Mouse (Mus musculus) erythroblast, embryonic 14.5 days (primary cell): ENCODE measurements around the gene Gm17949. TPM values are rescaled to one million over a fixed set of nuclear protein-coding genes. Genes with fewer than 3 reads are reported as not detected.

Experiments
- H3K27me3 ChIP-seq: 2 replicates; pipeline ENCODE4 v1.6.1; 2012; ENCODE audit warnings: inconsistent platforms; ENCODE audit not compliant: control insufficient read depth
- H3K36me3 ChIP-seq: 2 replicates; pipeline ENCODE4 v1.6.1; 2012; ENCODE audit warnings: mild to moderate bottlenecking, inconsistent platforms; ENCODE audit not compliant: control insufficient read depth
- H3K4me1 ChIP-seq: 2 replicates; pipeline ENCODE4 v1.6.1; 2012; ENCODE audit warnings: inconsistent platforms; ENCODE audit not compliant: control insufficient read depth
- H3K4me3 ChIP-seq: replicated peaks from 2 replicates; pipeline ENCODE3; 2012; ENCODE audit warnings: moderate library complexity, mild to moderate bottlenecking, inconsistent platforms
- H3K9me3 ChIP-seq: 2 replicates; pipeline ENCODE4 v1.6.1; 2012; ENCODE audit warnings: low read length, inconsistent platforms, mixed read lengths; ENCODE audit not compliant: control insufficient read depth
- GATA1 ChIP-seq: IDR thresholded peaks from 2 replicates; pipeline ENCODE4 v1.6.1; 2012; ENCODE audit warnings: low read length, inconsistent platforms, mixed read lengths
- TAL1 ChIP-seq: IDR thresholded peaks from 3 replicates; pipeline ENCODE4 v1.6.1; 2012; ENCODE audit warnings: low read length, inconsistent platforms, mixed read lengths
- polyA plus RNA-seq: library from polyadenylated mRNA; stranded (reverse); fragments of >175 nt; gene quantifications from 2 replicates; pipeline ENCODE4 v1.2.3, GENCODE M21; 2012

Gm17949 gene
- polyA plus RNA-seq, 1 experiment: not detected

- H3K9me3 ChIP-seq: no peaks in the 10 kb centered on the region
- no peaks in the 10 kb centered on the region for H3K36me3 ChIP-seq
- no peak for TF ChIP-seq GATA1
- TF ChIP-seq TAL1: no peak
- peaks cover 14% of the 10 kb centered on the region for H3K27me3 ChIP-seq
- peaks cover 8% of the 10 kb centered on the region for H3K4me1 ChIP-seq
- no peak overlapping the region for H3K4me3 ChIP-seq
These were observed 35.9 kb upstream of the Gm17949 start for GRCm38 (mm10) chr17:56975391-56975790.

GRCm38 (mm10) chr17:56976531-56977390 is 34.5 kb upstream of the Gm17949 start:
- Histone ChIP-seq H3K27me3 (peaks cover 2% of the 10 kb centered on the region), H3K4me3 (no peak overlapping the region), H3K36me3 (no peaks in the 10 kb centered on the region), H3K4me1 (peaks cover 8% of the 10 kb centered on the region), H3K9me3 (no peaks in the 10 kb centered on the region)
- no peak for TF ChIP-seq GATA1
- TF ChIP-seq TAL1: no peak

GRCm38 (mm10) chr17:56979524-56979923 is 31.7 kb upstream of the Gm17949 start:
- TF ChIP-seq GATA1: no peak
- no peak for TF ChIP-seq TAL1
- Histone ChIP-seq H3K9me3 (no peaks in the 10 kb centered on the region), H3K4me1 (peaks cover 9% of the 10 kb centered on the region), H3K27me3 (no peaks in the 10 kb centered on the region), H3K4me3 (no peak overlapping the region), H3K36me3 (no peaks in the 10 kb centered on the region)

- Histone ChIP-seq H3K9me3 (no peaks in the 10 kb centered on the region), H3K27me3 (no peaks in the 10 kb centered on the region), H3K36me3 (no peaks in the 10 kb centered on the region), H3K4me3 (no peak overlapping the region), H3K4me1 (peaks cover 7% of the 10 kb centered on the region)
- no peak for TF ChIP-seq TAL1
- no peak for TF ChIP-seq GATA1
These were observed 30.2 kb upstream of the Gm17949 start for GRCm38 (mm10) chr17:56981049-56981448.

- H3K4me3 ChIP-seq: no peak within 1 kb of the TSS
- no peaks in the 10 kb centered on the region for H3K36me3 ChIP-seq
- peaks cover 5% of the 10 kb centered on the region; the same call in 1 of the 2 replicates for H3K4me1 ChIP-seq
- no peak for TF ChIP-seq GATA1
- no peak for TF ChIP-seq TAL1
- H3K27me3 ChIP-seq: no peaks in the 10 kb centered on the region
- H3K9me3 ChIP-seq: no peaks in the 10 kb centered on the region
These were observed 29.3 kb upstream of the Gm17949 start, which contains the start of gene Acer1 for GRCm38 (mm10) chr17:56982013-56982412. TSS of gene Acer1 (minus strand) at chr17:56982126.

GRCm38 (mm10) chr17:56984886-56985285 is 26.4 kb upstream of the Gm17949 start:
- Histone ChIP-seq H3K9me3 (no peaks in the 10 kb centered on the region), H3K4me1 (peaks cover 16% of the 10 kb centered on the region), H3K4me3 (no peak overlapping the region), H3K36me3 (no peaks in the 10 kb centered on the region), H3K27me3 (no peaks in the 10 kb centered on the region)
- TF ChIP-seq TAL1 (no peak), GATA1 (no peak)

- Histone ChIP-seq H3K4me3 (no peak overlapping the region), H3K4me1 (peaks cover 21% of the 10 kb centered on the region), H3K9me3 (no peaks in the 10 kb centered on the region), H3K36me3 (no peaks in the 10 kb centered on the region), H3K27me3 (no peaks in the 10 kb centered on the region)
- no peak for TF ChIP-seq GATA1
- TF ChIP-seq TAL1: no peak
These were observed 25.6 kb upstream of the Gm17949 start for GRCm38 (mm10) chr17:56985656-56986055.

GRCm38 (mm10) chr17:56986105-56986805 is 25.0 kb upstream of the Gm17949 start:
- TF ChIP-seq GATA1 (no peak), TAL1 (no peak)
- peaks cover 4% of the 10 kb centered on the region for H3K36me3 ChIP-seq
- no peak overlapping the region for H3K4me3 ChIP-seq
- peaks cover 26% of the 10 kb centered on the region for H3K4me1 ChIP-seq
- no peaks in the 10 kb centered on the region for H3K9me3 ChIP-seq
- H3K27me3 ChIP-seq: no peaks in the 10 kb centered on the region

GRCm38 (mm10) chr17:56988441-56988840 is 22.8 kb upstream of the Gm17949 start:
- Histone ChIP-seq H3K4me3 (no peak overlapping the region), H3K9me3 (no peaks in the 10 kb centered on the region), H3K36me3 (peaks cover 23% of the 10 kb centered on the region), H3K27me3 (no peaks in the 10 kb centered on the region), H3K4me1 (peaks cover 36% of the 10 kb centered on the region)
- TF ChIP-seq TAL1: no peak
- no peak for TF ChIP-seq GATA1
